Mouse (Mus musculus) bone marrow macrophage, adult 2 months (primary cell): ENCODE data around the gene Gas2l3.

Experiments used
- CTCF ChIP-seq: IDR thresholded peaks from 2 replicates; pipeline ENCODE4 v1.5.1; 2012; ENCODE audit warnings: low read depth, mild to moderate bottlenecking, low read length, moderate library complexity
- POLR2A ChIP-seq: IDR thresholded peaks from 2 replicates; pipeline ENCODE4 v1.6.1; 2012; ENCODE audit warnings: mild to moderate bottlenecking, low read depth, low read length, borderline replicate concordance

- TF ChIP-seq CTCF, result no peak
- TF ChIP-seq POLR2A, result no peak
These were observed 35.0 kb upstream of the Gas2l3 start for GRCm38 (mm10) chr10:89478766-89479165.
